Mouse (Mus musculus) ES-CJ7 (cell line): Measurements from ENCODE around the gene Asgr1.
"Not testable (repeated sequence)": the region's sequence is repeated elsewhere in the genome, so short reads cannot be mapped to it uniquely, and the experiment has no call there.

Experiments
- DNase-seq: peaks from one replicate; pipeline ENCODE4 v3.0.0; 2011; ENCODE audit warnings: low read depth, low spot score

Gene Asgr1

GRCm38 (mm10) chr11:70066701-70067100, 12.8 kb downstream of the Asgr1 start:
- no peak for DNase-seq

GRCm38 (mm10) chr11:70068245-70068644, 14.4 kb downstream of the Asgr1 start:
- peak; percentile 32 for DNase-seq

- DNase-seq: no peak
Observed at GRCm38 (mm10) chr11:70070057-70070456, 16.2 kb downstream of the Asgr1 start.

- not testable (repeated sequence) for DNase-seq
Observed at GRCm38 (mm10) chr11:70070603-70071002, 16.7 kb downstream of the Asgr1 start.

GRCm38 (mm10) chr11:70074379-70075071, 20.6 kb downstream of the Asgr1 start:
- DNase-seq: peak; percentile 79

- DNase-seq: no peak
Observed at GRCm38 (mm10) chr11:70075581-70075980, 21.7 kb downstream of the Asgr1 start.

GRCm38 (mm10) chr11:70077441-70077840, 23.6 kb downstream of the Asgr1 start:
- no peak for DNase-seq

GRCm38 (mm10) chr11:70079175-70079574, 25.3 kb downstream of the Asgr1 start:
- no peak for DNase-seq

- no peak for DNase-seq
Observed at GRCm38 (mm10) chr11:70079928-70080327, 26.0 kb downstream of the Asgr1 start.

GRCm38 (mm10) chr11:70080803-70081590, 27.1 kb downstream of the Asgr1 start:
- no peak for DNase-seq

GRCm38 (mm10) chr11:70084563-70084962, 30.7 kb downstream of the Asgr1 start:
- DNase-seq: peak; percentile 12

- no peak for DNase-seq
Observed at GRCm38 (mm10) chr11:70091986-70092783, 38.3 kb downstream of the Asgr1 start, which contains the start of gene Asgr2. Asgr2 (plus strand) TSS chr11:70092644.

GRCm38 (mm10) chr11:70097396-70097795, 43.5 kb downstream of the Asgr1 start:
- DNase-seq: peak; percentile 49

- DNase-seq: no peak
Observed at GRCm38 (mm10) chr11:70099102-70099501, 45.2 kb downstream of the Asgr1 start.

- no peak for DNase-seq
Observed at GRCm38 (mm10) chr11:70099809-70100208, 45.9 kb downstream of the Asgr1 start.

- no peak for DNase-seq
Observed at GRCm38 (mm10) chr11:70103701-70104315, 49.9 kb downstream of the Asgr1 start.

- no peak for DNase-seq
Observed at GRCm38 (mm10) chr11:70107085-70107484, 53.2 kb downstream of the Asgr1 start.
